Mouse (Mus musculus): ENCODE data around the gene Gm20388. TPM values are rescaled to one million over a fixed set of nuclear protein-coding genes. Genes with fewer than 3 reads are reported as not detected.

Gm20388 gene
- polyA plus RNA-seq, 1 experiment from 2014 or later = not detected

GRCm38 (mm10) chr8:123202288-123202687 lies 3291.6 kb downstream of the Gm20388 start:
- Histone ChIP-seq H3K9ac (ENCODE audit: low read length) (no peak overlapping the region), H3K9me3 (ENCODE audit: control insufficient read depth, low read length) (no peaks in the 10 kb centered on the region), H3K4me3 (ENCODE audit: low read depth, low read length) (no peak overlapping the region), H3K27me3 (ENCODE audit: control insufficient read depth, insufficient read depth, low read length) (no peaks in the 10 kb centered on the region), H3K4me2 (no peak overlapping the region), H3K27ac (ENCODE audit: low read depth, low read length) (no peak overlapping the region), H3K4me1 (ENCODE audit: control insufficient read depth, insufficient read depth, low read length) (no peaks in the 10 kb centered on the region), H3K36me3 (ENCODE audit: control insufficient read depth, insufficient read depth, low read length) (peaks cover 8% of the 10 kb centered on the region)
- DNase-seq (ENCODE audit: low spot score, missing footprints) = peak; percentile 98
- 34% methylated on average over 5 of the region's 5 CpGs for WGBS
- ATAC-seq (ENCODE audit: low FRiP score) = no peak

DNA sequence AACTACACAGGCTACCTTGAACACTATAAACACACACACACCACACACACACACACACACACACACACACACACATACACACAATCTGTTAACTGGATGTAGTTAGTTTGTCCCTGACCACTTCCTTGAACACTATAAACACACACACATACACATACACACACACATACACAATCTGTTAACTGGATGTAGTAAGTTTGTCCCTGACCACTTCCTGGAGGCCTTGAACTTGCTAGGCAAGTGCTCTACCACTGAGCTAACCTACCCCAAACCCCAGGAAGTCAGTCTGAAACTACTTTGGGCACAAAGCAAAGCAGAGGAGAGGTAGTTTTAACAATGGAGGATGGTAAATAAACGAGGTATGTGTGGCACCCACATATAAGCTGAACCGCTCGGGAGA lies 3292.9 kb downstream of the Gm20388 start:
- 85% methylated on average over 3 of the region's 3 CpGs for WGBS
- no peak overlapping the region for H3K27ac ChIP-seq (ENCODE audit: low read depth, low read length)

GRCm38 (mm10) chr8:123211876-123212275 lies 3301.2 kb downstream of the Gm20388 start:
- peak overlapping the region; percentile 89 for H3K4me3 ChIP-seq (ENCODE audit: low read depth, low read length)
- no peak overlapping the region for H3K27ac ChIP-seq (ENCODE audit: low read depth, low read length)
- whole genome bisulfite sequencing = 58% methylated on average over 10 of the region's 10 CpGs
- ATAC-seq (ENCODE audit: low FRiP score) (no peak), DNase-seq (ENCODE audit: low spot score, missing footprints) (no peak)
- no peaks in the 10 kb centered on the region for H3K9me3 ChIP-seq (ENCODE audit: control insufficient read depth, low read length)
- peaks cover 18% of the 10 kb centered on the region for H3K36me3 ChIP-seq (ENCODE audit: control insufficient read depth, insufficient read depth, low read length)
- H3K27me3 ChIP-seq (ENCODE audit: control insufficient read depth, insufficient read depth, low read length) = no peaks in the 10 kb centered on the region
- H3K9ac ChIP-seq (ENCODE audit: low read length) = peak overlapping the region; percentile 92
- peak overlapping the region; percentile 74 for H3K4me2 ChIP-seq
- H3K4me1 ChIP-seq (ENCODE audit: control insufficient read depth, insufficient read depth, low read length) = peaks cover 16% of the 10 kb centered on the region

More for the DNA sequence above, 3292.9 kb downstream of the Gm20388 start:
- Histone ChIP-seq H3K27me3 (ENCODE audit: control insufficient read depth, insufficient read depth, low read length) (no peaks in the 10 kb centered on the region), H3K36me3 (ENCODE audit: control insufficient read depth, insufficient read depth, low read length) (peaks cover 17% of the 10 kb centered on the region), H3K4me2 (no peak overlapping the region), H3K9ac (ENCODE audit: low read length) (no peak overlapping the region), H3K9me3 (ENCODE audit: control insufficient read depth, low read length) (no peaks in the 10 kb centered on the region), H3K4me3 (ENCODE audit: low read depth, low read length) (no peak overlapping the region), H3K4me1 (ENCODE audit: control insufficient read depth, insufficient read depth, low read length) (no peaks in the 10 kb centered on the region)
- ATAC-seq (ENCODE audit: low FRiP score) = no peak
- no peak for DNase-seq (ENCODE audit: low spot score, missing footprints)

- ATAC-seq (ENCODE audit: low FRiP score) = peak; percentile 98
- WGBS = 1% methylated on average over 76 of the region's 76 CpGs
- H3K36me3 ChIP-seq (ENCODE audit: control insufficient read depth, insufficient read depth, low read length) = peaks cover 13% of the 10 kb centered on the region
These were observed 3301.9 kb downstream of the Gm20388 start, which contains the start of the genes Chmp1a and Spata33 for GRCm38 (mm10) chr8:123212321-123213117. Gene Chmp1a, minus strand, starts transcription at chr8:123212763. Gene Spata33, plus strand, starts transcription at chr8:123212832.

GRCm38 (mm10) chr8:123213118-123213772 lies 3302.6 kb downstream of the Gm20388 start:
- no peaks in the 10 kb centered on the region for H3K27me3 ChIP-seq (ENCODE audit: control insufficient read depth, insufficient read depth, low read length)
- no peaks in the 10 kb centered on the region for H3K9me3 ChIP-seq (ENCODE audit: control insufficient read depth, low read length)
- no peak for DNase-seq (ENCODE audit: low spot score, missing footprints)
- peak overlapping the region; percentile 89 for H3K4me3 ChIP-seq (ENCODE audit: low read depth, low read length)
- H3K9ac ChIP-seq (ENCODE audit: low read length) = peak overlapping the region; percentile 71
- no peak for ATAC-seq (ENCODE audit: low FRiP score)
- H3K4me1 ChIP-seq (ENCODE audit: control insufficient read depth, insufficient read depth, low read length) = peaks cover 16% of the 10 kb centered on the region
- WGBS = 22% methylated on average over 22 of the region's 22 CpGs
- peaks cover 7% of the 10 kb centered on the region for H3K36me3 ChIP-seq (ENCODE audit: control insufficient read depth, insufficient read depth, low read length)
- H3K4me2 ChIP-seq = peak overlapping the region; percentile 74
- peak overlapping the region; percentile 62; the same call in 1 of the 2 replicates for H3K27ac ChIP-seq (ENCODE audit: low read depth, low read length)

More at GRCm38 (mm10) chr8:123212321-123213117, 3301.9 kb downstream of the Gm20388 start, which contains the start of the genes Chmp1a and Spata33:
- peak within 1 kb of the TSS; percentile 74 for H3K4me2 ChIP-seq
- peak within 1 kb of the TSS; percentile 89 for H3K4me3 ChIP-seq (ENCODE audit: low read depth, low read length)
- H3K27me3 ChIP-seq (ENCODE audit: control insufficient read depth, insufficient read depth, low read length) = no peaks in the 10 kb centered on the region
- H3K4me1 ChIP-seq (ENCODE audit: control insufficient read depth, insufficient read depth, low read length) = peaks cover 16% of the 10 kb centered on the region
- H3K9ac ChIP-seq (ENCODE audit: low read length) = peak within 1 kb of the TSS; percentile 92
- H3K27ac ChIP-seq (ENCODE audit: low read depth, low read length) = peak within 1 kb of the TSS; percentile 62; the same call in 1 of the 2 replicates
- H3K9me3 ChIP-seq (ENCODE audit: control insufficient read depth, low read length) = no peaks in the 10 kb centered on the region
- peak; percentile 99 for DNase-seq (ENCODE audit: low spot score, missing footprints)

DNA sequence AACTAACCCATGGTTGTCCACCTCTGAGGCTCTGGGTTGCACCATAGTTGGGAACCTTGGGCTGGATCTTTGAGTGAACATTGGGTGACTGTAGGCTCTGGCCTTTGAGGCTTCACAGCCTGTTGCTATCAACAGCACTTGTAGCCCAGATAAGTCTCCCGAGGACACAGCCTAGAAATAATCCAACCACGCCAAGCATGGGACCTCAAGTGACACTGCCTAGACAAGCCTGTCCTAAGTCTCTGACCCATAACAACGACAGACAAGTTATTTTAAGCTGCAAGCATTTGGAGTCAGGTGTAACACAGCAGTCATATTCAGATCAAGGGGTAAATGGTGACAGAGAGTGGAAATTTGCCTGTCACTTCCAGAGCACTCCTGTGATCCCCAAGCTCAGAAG lies 3304.8 kb downstream of the Gm20388 start:
- no peaks in the 10 kb centered on the region for H3K9me3 ChIP-seq (ENCODE audit: control insufficient read depth, low read length)
- no peak overlapping the region for H3K9ac ChIP-seq (ENCODE audit: low read length)
- DNase-seq (ENCODE audit: low spot score, missing footprints) (no peak), ATAC-seq (ENCODE audit: low FRiP score) (no peak)
- H3K4me3 ChIP-seq (ENCODE audit: low read depth, low read length) = no peak overlapping the region
- no peak overlapping the region for H3K4me2 ChIP-seq
- no peaks in the 10 kb centered on the region for H3K36me3 ChIP-seq (ENCODE audit: control insufficient read depth, insufficient read depth, low read length)
- peaks cover 16% of the 10 kb centered on the region for H3K4me1 ChIP-seq (ENCODE audit: control insufficient read depth, insufficient read depth, low read length)
- no peak overlapping the region for H3K27ac ChIP-seq (ENCODE audit: low read depth, low read length)
- WGBS = 81% methylated on average over 3 of the region's 3 CpGs
- H3K27me3 ChIP-seq (ENCODE audit: control insufficient read depth, insufficient read depth, low read length) = no peaks in the 10 kb centered on the region

DNA sequence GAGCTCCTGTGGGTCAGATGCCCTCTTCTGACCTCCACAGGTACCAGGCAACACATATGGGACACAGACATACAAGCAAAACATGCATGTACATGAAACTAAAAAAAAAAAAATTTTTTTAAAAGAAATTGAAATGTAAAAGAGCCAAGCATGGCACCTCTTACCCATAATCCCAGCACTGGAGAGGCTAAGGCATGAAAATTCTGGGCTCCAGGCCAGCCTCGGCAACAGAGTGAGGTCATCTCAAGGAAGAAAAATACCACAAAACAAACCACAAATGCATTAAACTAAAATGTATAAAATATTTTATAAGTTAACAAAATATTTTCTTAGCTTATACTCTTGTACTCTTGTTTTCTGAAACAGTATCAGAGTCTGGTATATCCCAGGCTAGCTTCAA lies 3310.3 kb downstream of the Gm20388 start:
- no peaks in the 10 kb centered on the region for H3K36me3 ChIP-seq (ENCODE audit: control insufficient read depth, insufficient read depth, low read length)
- H3K4me1 ChIP-seq (ENCODE audit: control insufficient read depth, insufficient read depth, low read length) = peaks cover 10% of the 10 kb centered on the region
- 96% methylated on average over 1 of the region's 1 CpGs for WGBS
- H3K27ac ChIP-seq (ENCODE audit: low read depth, low read length) = no peak overlapping the region
- no peaks in the 10 kb centered on the region for H3K9me3 ChIP-seq (ENCODE audit: control insufficient read depth, low read length)
- H3K4me2 ChIP-seq = no peak overlapping the region
- H3K27me3 ChIP-seq (ENCODE audit: control insufficient read depth, insufficient read depth, low read length) = no peaks in the 10 kb centered on the region
- ATAC-seq (ENCODE audit: low FRiP score) = no peak
- H3K4me3 ChIP-seq (ENCODE audit: low read depth, low read length) = no peak overlapping the region
- no peak overlapping the region for H3K9ac ChIP-seq (ENCODE audit: low read length)
- no peak for DNase-seq (ENCODE audit: low spot score, missing footprints)

- peak within 1 kb of the TSS; percentile 66 for H3K4me3 ChIP-seq (ENCODE audit: low read depth, low read length)
- 4% methylated on average over 59 of the region's 59 CpGs for WGBS
- peaks cover 10% of the 10 kb centered on the region for H3K4me1 ChIP-seq (ENCODE audit: control insufficient read depth, insufficient read depth, low read length)
- H3K9ac ChIP-seq (ENCODE audit: low read length) = peak within 1 kb of the TSS; percentile 82
- DNase-seq (ENCODE audit: low spot score, missing footprints) (peak; percentile 100), ATAC-seq (ENCODE audit: low FRiP score) (peak; percentile 92)
- no peaks in the 10 kb centered on the region for H3K9me3 ChIP-seq (ENCODE audit: control insufficient read depth, low read length)
- peak within 1 kb of the TSS; percentile 96 for H3K4me2 ChIP-seq
- no peaks in the 10 kb centered on the region for H3K27me3 ChIP-seq (ENCODE audit: control insufficient read depth, insufficient read depth, low read length)
- H3K36me3 ChIP-seq (ENCODE audit: control insufficient read depth, insufficient read depth, low read length) = no peaks in the 10 kb centered on the region; the same call in 1 of the 2 replicates
- H3K27ac ChIP-seq (ENCODE audit: low read depth, low read length) = peak within 1 kb of the TSS; percentile 15; the same call in 1 of the 2 replicates
These were observed 3313.9 kb downstream of the Gm20388 start, which contains the start of gene Cdk10 for GRCm38 (mm10) chr8:123224278-123225266. Gene Cdk10, plus strand, starts transcription at chr8:123224842.

Measured in midbrain, embryonic 11.5 days (tissue).